Mouse (Mus musculus) bone marrow macrophage, adult 2 months (primary cell): ENCODE measurements around the gene Trim69. TPM values are rescaled to one million over a fixed set of nuclear protein-coding genes. Genes with fewer than 3 reads are reported as not detected.
"Not testable (repeated sequence)": the region's sequence is repeated elsewhere in the genome, so short reads cannot be mapped to it uniquely, and the experiment has no call there.

Source experiments
- H3K27ac ChIP-seq: 2 replicates; pipeline ENCODE4 v1.5.1; 2012; ENCODE audit warnings: low read depth, low read length; ENCODE audit not compliant: insufficient read depth
- H3K4me1 ChIP-seq: 2 replicates; pipeline ENCODE4 v1.6.1; 2012; ENCODE audit warnings: low read length; ENCODE audit not compliant: control insufficient read depth, insufficient read depth
- H3K4me3 ChIP-seq: 2 replicates; pipeline ENCODE4 v1.5.1; 2012; ENCODE audit warnings: mild to moderate bottlenecking, low read length, moderate library complexity; ENCODE audit not compliant: insufficient read depth
- CTCF ChIP-seq: IDR thresholded peaks from 2 replicates; pipeline ENCODE4 v1.5.1; 2012; ENCODE audit warnings: low read depth, mild to moderate bottlenecking, low read length, moderate library complexity
- POLR2A ChIP-seq: IDR thresholded peaks from 2 replicates; pipeline ENCODE4 v1.6.1; 2012; ENCODE audit warnings: mild to moderate bottlenecking, low read depth, low read length, borderline replicate concordance
- polyA plus RNA-seq: library from polyadenylated mRNA; stranded (reverse); fragments of >200 nt; gene quantifications from 2 replicates; pipeline ENCODE4 v1.2.4, GENCODE M21; 2012; ENCODE audit not compliant: missing spikeins, insufficient read depth, insufficient read length

Gene Trim69
- polyA plus RNA-seq, 1 experiment, result not detected

DNA sequence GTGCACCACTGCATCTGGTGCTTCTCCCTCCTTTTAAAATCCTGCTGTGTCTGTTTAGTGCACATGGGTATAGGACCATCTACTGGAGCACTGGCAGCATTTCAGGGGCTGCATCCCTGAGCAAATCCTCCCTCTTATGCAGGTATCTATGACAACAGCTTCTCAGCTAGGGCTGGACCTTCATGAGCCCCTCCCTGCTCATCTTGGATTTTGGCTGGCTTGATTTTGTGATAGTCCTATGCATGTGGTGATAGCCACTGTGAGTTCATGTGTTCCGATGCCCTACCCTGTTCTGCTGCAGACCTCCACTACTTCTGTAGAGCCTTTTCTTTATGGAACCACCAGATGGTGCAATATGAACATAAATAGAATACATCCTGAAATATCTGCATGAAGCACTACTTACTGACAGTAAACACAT is 34.0 kb downstream of the Trim69 start:
- no peak for TF ChIP-seq CTCF
- TF ChIP-seq POLR2A, result no peak
- no peak overlapping the region for H3K27ac ChIP-seq
- H3K4me3 ChIP-seq, result no peak overlapping the region
- H3K4me1 ChIP-seq, result no peaks in the 10 kb centered on the region

GRCm38 (mm10) chr2:122201501-122201900 is 41.0 kb downstream of the Trim69 start:
- Histone ChIP-seq H3K4me1 (peaks cover 4% of the 10 kb centered on the region), H3K4me3 (no peak overlapping the region), H3K27ac (no peak overlapping the region)
- TF ChIP-seq CTCF, result no peak
- TF ChIP-seq POLR2A, result no peak

- TF ChIP-seq POLR2A (no peak), CTCF (no peak)
- peaks cover 4% of the 10 kb centered on the region for H3K4me1 ChIP-seq
- no peak overlapping the region for H3K4me3 ChIP-seq
- no peak overlapping the region for H3K27ac ChIP-seq
These were observed 46.1 kb downstream of the Trim69 start for GRCm38 (mm10) chr2:122206440-122207107.

GRCm38 (mm10) chr2:122210534-122211228 is 50.2 kb downstream of the Trim69 start:
- no peak overlapping the region for H3K4me3 ChIP-seq
- TF ChIP-seq POLR2A (no peak), CTCF (no peak)
- H3K27ac ChIP-seq, result no peak overlapping the region
- H3K4me1 ChIP-seq, result peaks cover 3% of the 10 kb centered on the region; the same call in 1 of the 2 replicates

DNA sequence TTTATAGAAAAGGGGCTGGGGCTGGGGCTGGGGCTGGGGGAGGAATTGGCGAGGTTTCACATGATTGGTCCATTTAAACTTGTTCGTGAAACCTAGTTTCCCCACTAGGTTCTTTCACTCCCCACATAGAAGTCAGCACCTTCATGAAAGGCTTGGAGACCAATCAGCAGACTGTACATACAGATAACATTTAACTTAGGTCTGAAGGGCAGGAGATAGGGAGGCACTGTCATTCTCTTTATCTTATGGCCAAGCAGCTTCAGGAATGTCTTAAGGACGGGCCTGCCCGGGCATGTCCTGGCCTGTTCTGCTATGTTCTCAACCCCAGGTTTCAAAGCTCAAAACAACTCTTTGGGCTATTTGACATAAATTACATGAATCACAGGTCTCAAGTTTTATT is 56.6 kb downstream of the Trim69 start:
- not testable (repeated sequence) for H3K27ac ChIP-seq, H3K4me3 ChIP-seq
- H3K4me1 ChIP-seq, result peaks cover 11% of the 10 kb centered on the region

GRCm38 (mm10) chr2:122218234-122218633 is 57.7 kb downstream of the Trim69 start:
- Histone ChIP-seq H3K4me1 (peaks cover 7% of the 10 kb centered on the region), H3K4me3 (no peak overlapping the region), H3K27ac (no peak overlapping the region; the same call in 1 of the 2 replicates)
- no peak for TF ChIP-seq POLR2A
- TF ChIP-seq CTCF, result no peak

GRCm38 (mm10) chr2:122221378-122221777 is 60.9 kb downstream of the Trim69 start:
- Histone ChIP-seq H3K27ac (no peak overlapping the region), H3K4me1 (peaks cover 7% of the 10 kb centered on the region), H3K4me3 (no peak overlapping the region)
- TF ChIP-seq CTCF, result no peak
- TF ChIP-seq POLR2A, result no peak

DNA sequence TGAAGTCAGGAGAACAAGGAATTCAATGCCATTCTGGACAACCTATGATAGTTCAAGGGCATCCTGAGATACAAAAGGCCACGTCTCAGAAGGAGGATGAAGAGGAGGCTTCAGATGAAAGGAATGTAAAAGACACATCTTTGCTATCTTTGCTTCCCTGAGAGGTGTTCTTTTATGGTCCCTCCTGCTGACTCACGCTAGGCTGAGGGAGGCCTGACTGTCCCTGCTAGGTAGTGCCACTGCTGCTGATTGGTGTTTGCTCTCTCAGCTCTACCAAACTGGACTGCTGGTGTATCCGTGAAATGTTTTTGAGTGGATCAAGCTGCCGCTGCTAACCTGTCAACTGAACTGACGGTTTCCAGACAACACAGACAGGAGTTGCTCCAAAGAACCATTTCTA is 61.3 kb downstream of the Trim69 start:
- no peak for TF ChIP-seq CTCF
- no peak for TF ChIP-seq POLR2A
- H3K4me3 ChIP-seq, result no peak overlapping the region
- H3K27ac ChIP-seq, result no peak overlapping the region
- H3K4me1 ChIP-seq, result peaks cover 7% of the 10 kb centered on the region

DNA sequence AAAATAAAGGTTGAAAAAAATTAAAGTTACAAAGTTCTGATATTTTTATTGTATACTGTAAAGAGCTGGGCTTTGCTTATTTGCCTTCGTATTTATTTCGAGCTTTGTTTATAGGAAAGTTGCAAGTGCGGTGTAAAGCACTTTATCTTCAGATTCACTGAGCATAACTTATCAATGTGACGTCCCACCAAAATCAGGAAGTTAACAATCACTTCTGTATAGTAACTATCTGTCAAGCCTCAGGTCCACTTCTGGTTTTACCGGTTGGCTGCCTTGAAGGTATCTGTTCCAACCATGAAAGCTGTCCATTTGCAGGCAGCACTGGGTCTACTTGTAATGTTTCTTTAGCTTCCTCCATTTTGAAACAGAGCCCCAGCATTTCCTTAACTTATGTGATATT is 61.8 kb downstream of the Trim69 start:
- H3K27ac ChIP-seq, result no peak overlapping the region
- no peak overlapping the region for H3K4me3 ChIP-seq
- TF ChIP-seq CTCF (no peak), POLR2A (no peak)
- H3K4me1 ChIP-seq, result peaks cover 7% of the 10 kb centered on the region

DNA sequence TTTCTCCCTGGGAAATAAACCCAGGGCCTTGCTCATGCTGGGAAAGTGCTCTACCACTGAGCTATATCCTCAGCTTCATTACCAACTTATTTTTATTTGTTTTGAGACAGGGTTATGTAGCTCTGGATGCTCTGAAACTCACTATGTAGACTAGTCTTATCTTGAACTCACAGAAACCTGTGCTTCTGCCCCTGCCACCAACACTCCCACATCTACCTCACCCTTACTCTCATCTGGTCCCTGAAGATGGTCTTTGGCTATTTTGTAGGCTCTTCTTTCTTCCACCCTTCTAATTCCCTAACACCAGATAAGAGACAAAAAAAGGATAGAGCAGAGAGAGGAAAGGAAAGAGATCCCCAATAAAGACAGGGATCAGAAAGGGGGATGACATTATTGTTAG is 63.2 kb downstream of the Trim69 start:
- Histone ChIP-seq H3K4me1 (peaks cover 2% of the 10 kb centered on the region), H3K4me3 (no peak overlapping the region), H3K27ac (no peak overlapping the region)
- TF ChIP-seq POLR2A (no peak), CTCF (no peak)

Other genes with a start within 250 kb of the Trim69 start
- 22.1 and 23.8 TPM in 2 replicates for gene Ctdspl2, start 204.7 kb upstream of the Trim69 start, polyA plus RNA-seq
- not detected in 2 replicates for gene Mageb3, start 204.6 kb upstream of the Trim69 start, polyA plus RNA-seq
- 3.9 and 5.4 TPM in 2 replicates for gene Eif3j1, start 132.2 kb upstream of the Trim69 start, polyA plus RNA-seq
- 15.3 and 16.4 TPM in 2 replicates for gene Spg11, start 42.3 kb upstream of the Trim69 start, polyA plus RNA-seq
- 8,073 and 8,193 TPM in 2 replicates for gene B2m, start 13.0 kb upstream of the Trim69 start, polyA plus RNA-seq
- gene Patl2, start 25.5 kb downstream of the Trim69 start, polyA plus RNA-seq, result 0.23 and 0.33 TPM in 2 replicates
- gene Terb2, start 25.6 kb downstream of the Trim69 start, polyA plus RNA-seq, result not detected in 2 replicates
- 70.4 and 74.9 TPM in 2 replicates for gene Sord, start 74.0 kb downstream of the Trim69 start, polyA plus RNA-seq
- not detected in 2 replicates for gene Duox2, start 137.7 kb downstream of the Trim69 start, polyA plus RNA-seq
- not detected in 2 replicates for gene Duoxa2, start 138.2 kb downstream of the Trim69 start, polyA plus RNA-seq
- not detected in 2 replicates for gene Duoxa1, start 153.0 kb downstream of the Trim69 start, polyA plus RNA-seq
- gene Duox1, start 155.0 kb downstream of the Trim69 start, polyA plus RNA-seq, result not detected in 2 replicates
- 2.6 TPM in 2 replicates for gene Shf, start 208.5 kb downstream of the Trim69 start, polyA plus RNA-seq